Mouse (Mus musculus) kidney, postnatal 0 days (tissue): ENCODE measurements around the gene Strn4. TPM values are rescaled to one million over a fixed set of nuclear protein-coding genes. Genes with fewer than 3 reads are reported as not detected.
A peak's percentile ranks its signal among the peaks of the same experiment; 100 is the strongest.

Experiments
- ATAC-seq: fragments of 200-750 bp; cut with Nextera tagmentation; replicated peaks from 2 replicates; pipeline ENCODE4 v1.8.0; 2017; ENCODE audit warnings: low read depth, moderate number of reproducible peaks, moderate TSS enrichment, moderate library complexity; ENCODE audit not compliant: low FRiP score
- DNase-seq: peaks from one replicate; pipeline ENCODE4 v3.0.0-alpha.2; 2016; ENCODE audit warnings: low spot score
- H3K27ac ChIP-seq: fragments of 300-500 bp; sonication (generic); 2 replicates; pipeline ENCODE4 v1.5.1; 2014; ENCODE audit warnings: mild to moderate bottlenecking
- H3K27me3 ChIP-seq: fragments of 300-500 bp; sonication (generic); 2 replicates; pipeline ENCODE4 v1.6.1; 2014; ENCODE audit warnings: low read length, mixed read lengths; ENCODE audit not compliant: insufficient read depth
- H3K36me3 ChIP-seq: fragments of 300-500 bp; sonication (generic); 2 replicates; pipeline ENCODE4 v1.6.1; 2014; ENCODE audit warnings: low read length, mixed read lengths; ENCODE audit not compliant: insufficient read depth
- H3K4me1 ChIP-seq: fragments of 300-500 bp; sonication (generic); replicated peaks from 2 replicates; pipeline ENCODE4 v1.6.1; 2014; ENCODE audit warnings: antibody characterized with exemption, low read length, mixed read lengths; ENCODE audit not compliant: insufficient read depth
- H3K4me2 ChIP-seq: fragments of 300-500 bp; sonication (generic); 2 replicates; pipeline ENCODE4 v1.6.1; 2014; ENCODE audit warnings: mild to moderate bottlenecking, low read length, moderate library complexity, mixed read lengths
- H3K4me3 ChIP-seq: fragments of 300-500 bp; sonication (generic); replicated peaks from 2 replicates; pipeline ENCODE4 v1.5.1; 2014; ENCODE audit warnings: low read depth, low read length
- H3K9ac ChIP-seq: fragments of 300-500 bp; sonication (generic); 2 replicates; pipeline ENCODE4 v1.6.1; 2014; ENCODE audit warnings: low read depth, low read length
- H3K9me3 ChIP-seq: fragments of 300-500 bp; sonication (generic); replicated peaks from 2 replicates; pipeline ENCODE4 v1.6.1; 2016; ENCODE audit warnings: low read length, inconsistent platforms, mixed read lengths
- CTCF ChIP-seq: IDR thresholded peaks from 2 replicates; pipeline ENCODE4 v1.5.1; 2016; ENCODE audit warnings: antibody characterized with exemption, low read depth, mild to moderate bottlenecking, moderate library complexity
- WGBS: fragments of 180-500 bp; shearing (Covaris S2); extraction: QIAGEN DNeasy Blood & Tissue Kit; methylation state at CpG from one replicate; pipeline ENCODE4 v1.1.7; 2014; 5-methylcytosine and 5-hydroxymethylcytosine counted together
- polyA plus RNA-seq: library from polyadenylated mRNA; unstranded; fragments of >200 nt; fragmentation: Nextera tagmentation; extraction: Ambion mirVana; gene quantifications from 2 replicates; pipeline ENCODE4 v1.2.1, GENCODE M21; 2015

Strn4 gene
- polyA plus RNA-seq, 1 experiment from 2014 or later: 65.4 TPM

- Histone ChIP-seq H3K36me3 (no peaks in the 10 kb centered on the region; the same call in 1 of the 2 replicates), H3K27me3 (no peaks in the 10 kb centered on the region), H3K9ac (peak within 1 kb of the TSS; percentile 100), H3K4me1 (peaks cover 17% of the 10 kb centered on the region; the same call in 1 of the 2 replicates), H3K4me3 (peak within 1 kb of the TSS; percentile 100), H3K4me2 (peak within 1 kb of the TSS; percentile 91), H3K27ac (peak within 1 kb of the TSS; percentile 94), H3K9me3 (no peaks in the 10 kb centered on the region)
- under 1% methylated on average over 55 of the region's 64 CpGs for WGBS
- ATAC-seq (peak; percentile 74), DNase-seq (peak; percentile 58)
- TF ChIP-seq CTCF: no peak
Observed at GRCm38 (mm10) chr7:16816475-16817122, 910 bp downstream of the Strn4 start, which contains the start of gene Fkrp. Gene Fkrp, minus strand, starts transcription at chr7:16816732.

GRCm38 (mm10) chr7:16817693-16818092 lies 2.0 kb downstream of the Strn4 start:
- WGBS: 56% methylated on average over 3 of the region's 3 CpGs
- H3K27ac ChIP-seq: no peak overlapping the region
- H3K4me3 ChIP-seq: peak overlapping the region; percentile 100
- DNase-seq (no peak), ATAC-seq (no peak)
- peak overlapping the region; percentile 91 for H3K4me2 ChIP-seq
- peaks cover under 1% of the 10 kb centered on the region; the same call in 1 of the 2 replicates for H3K36me3 ChIP-seq
- peak overlapping the region; percentile 100; the same call in 1 of the 2 replicates for H3K9ac ChIP-seq
- H3K27me3 ChIP-seq: no peaks in the 10 kb centered on the region
- TF ChIP-seq CTCF: no peak
- H3K9me3 ChIP-seq: no peaks in the 10 kb centered on the region
- H3K4me1 ChIP-seq: peaks cover 16% of the 10 kb centered on the region; the same call in 1 of the 2 replicates

- Histone ChIP-seq H3K4me1 (peaks cover 16% of the 10 kb centered on the region; the same call in 1 of the 2 replicates), H3K9ac (no peak overlapping the region), H3K4me2 (no peak overlapping the region)
Observed at GRCm38 (mm10) chr7:16819794-16820193, 4.1 kb downstream of the Strn4 start.

GRCm38 (mm10) chr7:16820271-16820763 lies 4.6 kb downstream of the Strn4 start:
- TF ChIP-seq CTCF: no peak
- peaks cover 17% of the 10 kb centered on the region for H3K36me3 ChIP-seq

More at GRCm38 (mm10) chr7:16819794-16820193, 4.1 kb downstream of the Strn4 start:
- WGBS: 78% methylated on average over 5 of the region's 5 CpGs
- no peak for TF ChIP-seq CTCF
- H3K9me3 ChIP-seq: no peaks in the 10 kb centered on the region
- ATAC-seq: no peak
- H3K27me3 ChIP-seq: no peaks in the 10 kb centered on the region
- peaks cover 12% of the 10 kb centered on the region; the same call in 1 of the 2 replicates for H3K36me3 ChIP-seq
- no peak overlapping the region for H3K4me3 ChIP-seq
- no peak overlapping the region for H3K27ac ChIP-seq
- no peak for DNase-seq

GRCm38 (mm10) chr7:16821091-16821490 lies 5.4 kb downstream of the Strn4 start:
- ATAC-seq (no peak), DNase-seq (no peak)
- Histone ChIP-seq H3K36me3 (peaks cover 21% of the 10 kb centered on the region), H3K4me3 (no peak overlapping the region), H3K4me1 (peaks cover 16% of the 10 kb centered on the region; the same call in 1 of the 2 replicates), H3K27ac (no peak overlapping the region), H3K9ac (no peak overlapping the region), H3K27me3 (no peaks in the 10 kb centered on the region), H3K4me2 (no peak overlapping the region), H3K9me3 (no peaks in the 10 kb centered on the region)
- TF ChIP-seq CTCF: no peak
- WGBS: 43% methylated on average over 3 of the region's 3 CpGs

More at GRCm38 (mm10) chr7:16820271-16820763, 4.6 kb downstream of the Strn4 start:
- DNase-seq: no peak
- Histone ChIP-seq H3K4me2 (no peak overlapping the region), H3K27me3 (no peaks in the 10 kb centered on the region), H3K4me1 (peaks cover 16% of the 10 kb centered on the region; the same call in 1 of the 2 replicates), H3K27ac (no peak overlapping the region), H3K9ac (no peak overlapping the region), H3K4me3 (no peak overlapping the region), H3K9me3 (no peaks in the 10 kb centered on the region)
- ATAC-seq: no peak
- WGBS: 62% methylated on average over 5 of the region's 5 CpGs

- Histone ChIP-seq H3K4me3 (no peak overlapping the region), H3K9me3 (no peaks in the 10 kb centered on the region), H3K4me2 (no peak overlapping the region), H3K9ac (no peak overlapping the region), H3K27me3 (no peaks in the 10 kb centered on the region), H3K27ac (no peak overlapping the region), H3K4me1 (peaks cover 16% of the 10 kb centered on the region; the same call in 1 of the 2 replicates), H3K36me3 (peaks cover 26% of the 10 kb centered on the region)
- no peak for TF ChIP-seq CTCF
- DNase-seq (no peak), ATAC-seq (no peak)
- 75% methylated on average over 4 of the region's 4 CpGs for WGBS
Observed at GRCm38 (mm10) chr7:16821669-16822101, 6.0 kb downstream of the Strn4 start.
